Mouse (Mus musculus) erythroblast, embryonic 14.5 days (primary cell): ENCODE measurements around the gene Rgs6. TPM values are rescaled to one million over a fixed set of nuclear protein-coding genes. Genes with fewer than 3 reads are reported as not detected.

Source experiments
- H3K27me3 ChIP-seq: 2 replicates; pipeline ENCODE4 v1.6.1; 2012; ENCODE audit warnings: inconsistent platforms; ENCODE audit not compliant: control insufficient read depth
- H3K36me3 ChIP-seq: 2 replicates; pipeline ENCODE4 v1.6.1; 2012; ENCODE audit warnings: mild to moderate bottlenecking, inconsistent platforms; ENCODE audit not compliant: control insufficient read depth
- H3K4me1 ChIP-seq: 2 replicates; pipeline ENCODE4 v1.6.1; 2012; ENCODE audit warnings: inconsistent platforms; ENCODE audit not compliant: control insufficient read depth
- H3K4me3 ChIP-seq: replicated peaks from 2 replicates; pipeline ENCODE3; 2012; ENCODE audit warnings: moderate library complexity, mild to moderate bottlenecking, inconsistent platforms
- H3K9me3 ChIP-seq: 2 replicates; pipeline ENCODE4 v1.6.1; 2012; ENCODE audit warnings: low read length, inconsistent platforms, mixed read lengths; ENCODE audit not compliant: control insufficient read depth
- GATA1 ChIP-seq: IDR thresholded peaks from 2 replicates; pipeline ENCODE4 v1.6.1; 2012; ENCODE audit warnings: low read length, inconsistent platforms, mixed read lengths
- TAL1 ChIP-seq: IDR thresholded peaks from 3 replicates; pipeline ENCODE4 v1.6.1; 2012; ENCODE audit warnings: low read length, inconsistent platforms, mixed read lengths
- polyA plus RNA-seq: library from polyadenylated mRNA; stranded (reverse); fragments of >175 nt; gene quantifications from 2 replicates; pipeline ENCODE4 v1.2.3, GENCODE M21; 2012

Rgs6 gene
- polyA plus RNA-seq, 1 experiment, result not detected

- TF ChIP-seq TAL1, result no peak
- TF ChIP-seq GATA1, result no peak
- Histone ChIP-seq H3K4me1 (no peaks in the 10 kb centered on the region), H3K9me3 (no peaks in the 10 kb centered on the region; the same call in 1 of the 2 replicates), H3K4me3 (no peak overlapping the region), H3K36me3 (no peaks in the 10 kb centered on the region), H3K27me3 (no peaks in the 10 kb centered on the region)
Measured at GRCm38 (mm10) chr12:82588846-82589630, 946 bp downstream of the Rgs6 start.

- Histone ChIP-seq H3K9me3 (peaks cover 3% of the 10 kb centered on the region; the same call in 1 of the 2 replicates), H3K27me3 (no peaks in the 10 kb centered on the region), H3K4me3 (no peak overlapping the region), H3K4me1 (no peaks in the 10 kb centered on the region), H3K36me3 (no peaks in the 10 kb centered on the region)
- no peak for TF ChIP-seq GATA1
- TF ChIP-seq TAL1, result no peak
Measured at GRCm38 (mm10) chr12:82599011-82599410, 10.9 kb downstream of the Rgs6 start.

GRCm38 (mm10) chr12:82600406-82600805 is 12.3 kb downstream of the Rgs6 start:
- TF ChIP-seq TAL1 (no peak), GATA1 (no peak)
- no peaks in the 10 kb centered on the region for H3K4me1 ChIP-seq
- H3K27me3 ChIP-seq, result no peaks in the 10 kb centered on the region
- H3K36me3 ChIP-seq, result no peaks in the 10 kb centered on the region
- no peak overlapping the region for H3K4me3 ChIP-seq
- H3K9me3 ChIP-seq, result no peaks in the 10 kb centered on the region; the same call in 1 of the 2 replicates

- no peaks in the 10 kb centered on the region for H3K27me3 ChIP-seq
- H3K4me1 ChIP-seq, result no peaks in the 10 kb centered on the region
- no peaks in the 10 kb centered on the region for H3K9me3 ChIP-seq
- no peak overlapping the region for H3K4me3 ChIP-seq
- TF ChIP-seq GATA1, result no peak
- TF ChIP-seq TAL1, result no peak
- no peaks in the 10 kb centered on the region for H3K36me3 ChIP-seq
Measured at GRCm38 (mm10) chr12:82602823-82603222, 14.7 kb downstream of the Rgs6 start.

GRCm38 (mm10) chr12:82603308-82603707 is 15.2 kb downstream of the Rgs6 start:
- Histone ChIP-seq H3K4me1 (no peaks in the 10 kb centered on the region), H3K4me3 (no peak overlapping the region), H3K36me3 (no peaks in the 10 kb centered on the region), H3K9me3 (no peaks in the 10 kb centered on the region), H3K27me3 (no peaks in the 10 kb centered on the region)
- TF ChIP-seq GATA1 (no peak), TAL1 (no peak)

- Histone ChIP-seq H3K4me1 (no peaks in the 10 kb centered on the region), H3K4me3 (no peak overlapping the region), H3K27me3 (no peaks in the 10 kb centered on the region), H3K36me3 (no peaks in the 10 kb centered on the region), H3K9me3 (no peaks in the 10 kb centered on the region)
- TF ChIP-seq GATA1 (no peak), TAL1 (no peak)
Measured at GRCm38 (mm10) chr12:82603979-82604378, 15.9 kb downstream of the Rgs6 start.

- Histone ChIP-seq H3K27me3 (peaks cover 29% of the 10 kb centered on the region), H3K9me3 (no peaks in the 10 kb centered on the region), H3K4me1 (no peaks in the 10 kb centered on the region), H3K4me3 (no peak overlapping the region), H3K36me3 (no peaks in the 10 kb centered on the region)
- TF ChIP-seq TAL1, result no peak
- no peak for TF ChIP-seq GATA1
Measured at GRCm38 (mm10) chr12:82612769-82613660, 24.9 kb downstream of the Rgs6 start.

GRCm38 (mm10) chr12:82616486-82616812 is 28.4 kb downstream of the Rgs6 start:
- H3K4me3 ChIP-seq, result no peak overlapping the region
- no peaks in the 10 kb centered on the region for H3K9me3 ChIP-seq
- TF ChIP-seq TAL1 (no peak), GATA1 (no peak)
- H3K27me3 ChIP-seq, result peaks cover 40% of the 10 kb centered on the region
- H3K36me3 ChIP-seq, result no peaks in the 10 kb centered on the region
- no peaks in the 10 kb centered on the region for H3K4me1 ChIP-seq
